Mouse (Mus musculus) midbrain, embryonic 10.5 days (tissue): ENCODE measurements at regions not wholly inside any gene's neighbourhood (a gene's known extent, or its start where the extent isn't known, plus 50 kb on each side); places are given as distances from the start of the nearest gene placed in this dataset.
A peak's percentile ranks its signal among the peaks of the same experiment; 100 is the strongest.

Experiments
- DNase-seq: peaks from one replicate; pipeline ENCODE4 v3.0.0-alpha.2; 2017; ENCODE audit warnings: low spot score
- H3K27ac ChIP-seq: fragments of 300-500 bp; sonication (generic); replicated peaks from 2 replicates; pipeline ENCODE4 v1.5.1; 2016; ENCODE audit warnings: mild to moderate bottlenecking
- H3K27me3 ChIP-seq: fragments of 300-500 bp; sonication (generic); 2 replicates; pipeline ENCODE4 v1.6.1; 2016; ENCODE audit warnings: low read depth, mild to moderate bottlenecking; ENCODE audit not compliant: poor library complexity, severe bottlenecking
- H3K36me3 ChIP-seq: fragments of 300-500 bp; sonication (generic); 2 replicates; pipeline ENCODE4 v1.6.1; 2016; ENCODE audit warnings: mild to moderate bottlenecking, moderate library complexity
- H3K4me1 ChIP-seq: fragments of 300-500 bp; sonication (generic); 2 replicates; pipeline ENCODE4 v1.6.1; 2016
- H3K4me3 ChIP-seq: fragments of 300-500 bp; sonication (generic); 2 replicates; pipeline ENCODE4 v1.5.1; 2016; ENCODE audit warnings: mild to moderate bottlenecking, moderate library complexity
- H3K9me3 ChIP-seq: fragments of 300-500 bp; sonication (generic); replicated peaks from 2 replicates; pipeline ENCODE4 v1.6.1; 2016; ENCODE audit warnings: mild to moderate bottlenecking
- WGBS: fragments of 180-500 bp; shearing (Covaris S2); methylation state at CpG from one replicate; pipeline ENCODE4 v1.1.7; 2016; 5-methylcytosine and 5-hydroxymethylcytosine counted together

DNA sequence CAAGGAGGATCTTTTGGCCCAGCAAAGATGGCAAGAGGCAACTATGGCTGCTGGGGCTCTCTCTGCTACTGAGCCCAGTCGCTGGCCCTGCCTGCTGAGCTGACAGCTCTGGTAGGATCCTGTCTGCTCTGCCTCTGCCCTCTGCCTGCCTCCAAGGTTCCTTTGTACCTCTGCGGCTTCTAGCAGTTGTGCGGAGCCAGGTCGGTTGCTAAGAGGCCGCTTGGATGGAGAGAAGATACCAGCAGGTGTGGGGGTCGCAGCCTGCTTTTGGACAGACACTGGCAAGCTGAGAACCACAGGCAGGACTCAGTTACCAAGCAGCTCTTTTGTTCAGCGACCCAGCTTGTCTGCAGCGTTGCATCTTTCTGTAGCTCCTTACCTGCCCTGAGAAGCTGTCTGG is 337.6 kb downstream of the Mex3b start:
- no peak for DNase-seq
- Histone ChIP-seq H3K4me1 (peaks cover 61% of the 10 kb centered on the region), H3K9me3 (no peaks in the 10 kb centered on the region), H3K27ac (peak overlapping the region; percentile 67), H3K27me3 (peaks cover 11% of the 10 kb centered on the region; the same call in 1 of the 2 replicates), H3K4me3 (no peak overlapping the region), H3K36me3 (no peaks in the 10 kb centered on the region)
- 43% methylated on average over 8 of the region's 8 CpGs for WGBS

DNA sequence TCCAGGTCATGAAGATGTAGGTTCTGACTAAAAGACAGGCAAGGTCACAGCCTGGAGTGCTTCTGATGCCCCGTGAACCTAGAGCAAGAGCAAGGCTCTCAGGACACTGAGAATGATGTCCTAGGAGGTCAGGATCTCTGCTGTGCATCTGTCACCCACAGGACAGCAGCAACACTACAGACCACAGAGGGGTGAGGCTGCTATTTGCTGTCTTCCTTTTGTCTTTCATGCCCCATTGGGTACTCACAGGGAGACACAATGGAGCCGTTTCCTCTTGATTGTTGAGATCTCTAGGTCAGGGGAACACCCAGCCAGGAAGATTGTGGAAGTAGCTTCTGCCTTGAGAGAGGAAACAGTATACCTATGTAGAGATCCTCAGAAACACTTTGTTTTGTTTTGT is 339.9 kb downstream of the Mex3b start:
- DNase-seq, result no peak
- H3K27ac ChIP-seq, result no peak overlapping the region
- H3K9me3 ChIP-seq, result no peaks in the 10 kb centered on the region
- 54% methylated on average over 2 of the region's 2 CpGs for WGBS
- H3K4me1 ChIP-seq, result peaks cover 38% of the 10 kb centered on the region
- peaks cover 11% of the 10 kb centered on the region; the same call in 1 of the 2 replicates for H3K27me3 ChIP-seq
- H3K4me3 ChIP-seq, result no peak overlapping the region
- H3K36me3 ChIP-seq, result no peaks in the 10 kb centered on the region

DNA sequence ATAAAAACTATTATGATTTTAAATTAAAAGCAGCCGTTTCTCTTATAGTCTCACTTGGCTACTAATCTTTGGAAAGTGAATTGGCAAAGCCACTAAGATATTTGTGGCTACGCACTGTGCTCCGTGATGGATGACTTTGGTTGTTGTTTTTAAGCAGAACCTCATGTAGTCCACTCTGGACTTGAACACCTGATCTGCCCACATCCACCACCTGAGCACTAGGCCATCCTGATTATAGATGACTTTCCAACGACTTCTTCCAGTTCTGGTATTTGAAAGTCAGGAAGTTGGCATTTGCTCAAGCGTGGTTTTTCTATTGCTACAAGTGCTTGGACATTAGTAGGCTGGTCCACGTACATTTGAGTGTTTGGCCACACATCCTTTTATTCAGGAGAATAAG is 344.5 kb downstream of the Mex3b start:
- H3K27ac ChIP-seq, result no peak overlapping the region
- 92% methylated on average over 6 of the region's 6 CpGs for WGBS
- H3K4me3 ChIP-seq, result no peak overlapping the region
- DNase-seq, result no peak
- peaks cover 6% of the 10 kb centered on the region for H3K4me1 ChIP-seq
- no peaks in the 10 kb centered on the region for H3K27me3 ChIP-seq
- H3K36me3 ChIP-seq, result no peaks in the 10 kb centered on the region
- no peaks in the 10 kb centered on the region for H3K9me3 ChIP-seq

DNA sequence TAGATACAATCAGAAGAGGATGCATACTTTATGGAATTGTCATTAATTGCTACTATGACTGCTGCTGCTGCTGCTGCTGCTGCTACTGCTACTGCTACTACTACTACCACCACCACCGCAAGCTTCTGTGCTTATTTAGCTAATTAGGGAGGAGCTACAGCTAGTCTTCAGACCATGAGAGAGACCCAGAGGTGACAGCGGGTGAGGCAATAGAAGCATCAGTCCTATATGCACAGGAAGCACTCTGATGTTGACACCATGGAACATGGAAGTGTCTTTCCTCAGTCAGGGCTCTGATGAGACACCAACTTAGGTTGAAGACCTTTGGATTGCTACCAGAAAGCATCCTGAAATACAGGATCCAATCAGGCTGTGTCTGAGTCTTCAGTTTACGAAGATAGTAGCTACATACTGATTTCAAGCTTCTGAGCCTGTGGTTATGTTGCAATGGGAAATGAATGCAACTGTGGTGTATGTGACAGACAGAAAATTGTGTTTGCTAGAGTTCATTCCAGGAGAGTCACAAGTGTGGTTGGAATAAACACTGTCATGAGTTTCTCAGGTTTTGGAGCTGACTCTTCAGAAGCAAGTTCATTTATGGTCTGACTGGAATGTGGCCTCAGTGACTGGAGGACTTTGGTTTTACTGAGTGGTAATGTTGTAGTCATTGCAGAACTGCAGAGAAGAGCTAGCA is 355.0 kb downstream of the Mex3b start:
- Histone ChIP-seq H3K27me3 (no peaks in the 10 kb centered on the region), H3K4me3 (no peak overlapping the region), H3K4me1 (no peaks in the 10 kb centered on the region), H3K9me3 (no peaks in the 10 kb centered on the region), H3K27ac (no peak overlapping the region), H3K36me3 (no peaks in the 10 kb centered on the region)
- DNase-seq, result no peak
- 87% methylated on average over 3 of the region's 3 CpGs for WGBS

DNA sequence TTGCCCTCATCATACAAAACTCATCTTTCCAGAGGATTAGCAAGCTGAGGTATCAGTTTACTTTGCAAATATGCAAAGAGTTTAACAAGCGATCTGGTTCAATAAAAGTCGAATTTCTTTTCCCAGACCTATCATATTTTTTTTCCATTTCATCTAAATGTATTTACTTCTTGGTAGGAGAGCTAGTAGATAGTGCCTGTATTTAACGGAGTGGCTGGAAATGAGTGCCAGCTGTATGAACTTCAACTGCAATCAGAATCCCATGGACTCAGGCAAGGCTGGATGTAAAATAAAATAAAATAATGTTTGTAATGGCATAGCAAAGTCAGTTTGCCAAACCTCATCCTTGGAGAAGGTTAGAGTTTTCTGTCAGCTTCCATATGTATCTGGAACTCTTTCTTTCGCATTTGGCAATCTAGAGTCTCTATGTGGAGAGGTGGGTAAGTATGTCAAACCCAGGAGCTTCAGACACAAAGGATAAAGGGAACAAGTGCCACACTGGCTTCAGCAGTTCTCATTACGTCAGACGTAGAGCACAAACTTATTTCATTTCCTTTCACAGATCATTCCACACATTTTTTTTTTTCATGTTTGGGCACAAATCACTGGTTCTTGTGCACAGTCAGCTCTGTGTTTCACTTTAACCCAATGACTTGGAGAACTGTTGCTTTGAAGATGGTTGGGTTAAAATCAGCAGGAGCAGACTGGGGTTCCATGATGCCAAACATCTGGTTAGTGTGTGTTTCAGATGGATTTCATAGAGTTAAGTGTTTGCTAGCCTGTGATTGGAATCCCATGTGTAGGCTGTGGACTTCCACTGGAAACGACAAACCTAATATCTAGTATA is 357.2 kb upstream of the Tmc3 start:
- H3K4me1 ChIP-seq, result no peaks in the 10 kb centered on the region
- no peaks in the 10 kb centered on the region for H3K27me3 ChIP-seq
- DNase-seq, result no peak
- 91% methylated on average over 7 of the region's 7 CpGs for WGBS
- H3K27ac ChIP-seq, result no peak overlapping the region
- no peaks in the 10 kb centered on the region for H3K36me3 ChIP-seq
- 0 out of 2 replicates have a peak, but pooled peaks cover 4% of the 10 kb centered on the region for H3K9me3 ChIP-seq
- H3K4me3 ChIP-seq, result no peak overlapping the region

DNA sequence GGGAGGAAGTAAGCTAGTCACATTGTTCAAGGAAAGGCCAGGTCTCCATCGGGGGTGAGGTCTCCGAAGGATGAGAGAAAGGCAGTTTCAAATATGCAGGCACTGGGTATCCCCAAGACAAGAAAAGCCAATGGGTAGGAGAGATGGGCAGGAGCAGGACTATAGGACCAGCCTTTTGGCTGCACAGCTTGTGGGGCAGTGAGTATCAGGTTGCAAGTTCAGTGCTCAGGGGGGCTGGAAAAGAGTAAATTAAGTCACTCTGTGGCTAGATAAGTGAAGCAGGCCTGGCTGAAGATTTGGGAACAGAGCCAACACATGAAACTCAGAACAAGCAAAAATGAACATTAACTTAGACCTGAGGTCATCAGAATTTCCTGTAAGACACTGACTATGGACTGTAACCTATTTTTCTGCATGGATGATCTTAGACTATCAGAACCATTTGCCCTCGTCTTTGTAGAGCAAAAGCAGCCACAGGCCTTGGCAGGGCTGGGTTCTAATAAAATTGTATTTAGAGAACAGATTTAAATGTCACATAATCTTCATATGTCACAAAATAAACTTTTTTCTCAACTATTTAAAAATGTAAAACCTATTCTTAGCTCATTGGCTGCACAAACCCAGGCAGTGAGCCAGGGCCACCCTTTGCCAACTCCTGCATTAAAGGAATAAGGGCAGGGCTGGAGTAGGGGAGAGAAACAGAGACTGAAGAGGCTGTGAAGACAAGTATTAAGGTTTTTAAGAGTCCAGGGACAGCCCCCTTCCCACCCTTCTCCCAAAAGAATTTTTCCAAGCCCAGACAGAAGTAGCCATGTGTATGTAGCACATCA is 354.0 kb upstream of the Tmc3 start:
- WGBS, result 87% methylated on average over 3 of the region's 3 CpGs
- Histone ChIP-seq H3K4me1 (0 out of 2 replicates have a peak, but pooled peaks cover under 1% of the 10 kb centered on the region), H3K4me3 (no peak overlapping the region), H3K27ac (no peak overlapping the region), H3K27me3 (no peaks in the 10 kb centered on the region), H3K36me3 (no peaks in the 10 kb centered on the region), H3K9me3 (0 out of 2 replicates have a peak, but pooled peaks cover 4% of the 10 kb centered on the region)
- DNase-seq, result no peak

DNA sequence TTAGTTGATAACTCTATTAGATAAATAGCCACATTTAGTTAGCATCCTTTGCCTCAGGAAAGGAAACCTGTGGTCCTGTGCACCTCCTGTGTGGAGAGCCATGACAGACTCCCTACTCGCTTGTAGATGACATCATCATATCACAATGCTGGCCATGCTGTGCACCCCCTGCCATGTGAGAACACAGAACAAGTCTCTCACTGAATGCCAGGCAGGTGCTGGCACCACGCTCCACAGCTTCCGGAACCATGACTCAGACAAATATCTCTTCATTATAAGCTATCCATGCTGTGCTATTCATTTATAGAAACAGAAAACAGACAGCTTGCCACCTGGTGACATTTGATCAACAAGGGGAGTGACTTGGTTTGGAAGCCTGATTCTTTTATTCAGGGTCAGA is 349.1 kb upstream of the Tmc3 start:
- H3K4me3 ChIP-seq, result no peak overlapping the region
- H3K27me3 ChIP-seq, result no peaks in the 10 kb centered on the region
- H3K36me3 ChIP-seq, result no peaks in the 10 kb centered on the region
- H3K4me1 ChIP-seq, result 0 out of 2 replicates have a peak, but pooled peaks cover 2% of the 10 kb centered on the region
- no peak overlapping the region for H3K27ac ChIP-seq
- DNase-seq, result no peak
- no peaks in the 10 kb centered on the region for H3K9me3 ChIP-seq
- 86% methylated on average over 3 of the region's 3 CpGs for WGBS

DNA sequence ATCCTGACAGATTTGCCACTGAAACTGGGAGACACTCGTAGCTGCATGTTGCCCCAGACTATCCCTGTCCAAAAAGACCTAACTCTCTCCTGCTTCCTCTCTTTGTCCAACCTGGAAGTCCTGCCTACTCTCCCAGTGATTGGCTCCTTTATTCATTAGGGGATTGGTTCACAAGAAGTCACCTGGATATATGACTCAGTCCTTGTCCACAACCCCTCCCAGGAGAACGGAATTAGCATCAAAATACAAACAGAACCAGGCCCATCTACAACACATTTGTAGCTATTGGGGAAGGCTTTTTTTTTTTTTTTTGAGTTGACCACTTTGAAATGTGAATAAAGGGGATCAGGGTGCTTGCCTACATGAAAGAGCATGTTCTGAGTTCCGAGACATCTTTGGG is 347.4 kb upstream of the Tmc3 start:
- Histone ChIP-seq H3K27me3 (no peaks in the 10 kb centered on the region), H3K9me3 (no peaks in the 10 kb centered on the region), H3K4me1 (0 out of 2 replicates have a peak, but pooled peaks cover 2% of the 10 kb centered on the region), H3K36me3 (no peaks in the 10 kb centered on the region), H3K4me3 (no peak overlapping the region), H3K27ac (no peak overlapping the region)
- DNase-seq, result no peak
- WGBS, result 88% methylated on average over 3 of the region's 3 CpGs

DNA sequence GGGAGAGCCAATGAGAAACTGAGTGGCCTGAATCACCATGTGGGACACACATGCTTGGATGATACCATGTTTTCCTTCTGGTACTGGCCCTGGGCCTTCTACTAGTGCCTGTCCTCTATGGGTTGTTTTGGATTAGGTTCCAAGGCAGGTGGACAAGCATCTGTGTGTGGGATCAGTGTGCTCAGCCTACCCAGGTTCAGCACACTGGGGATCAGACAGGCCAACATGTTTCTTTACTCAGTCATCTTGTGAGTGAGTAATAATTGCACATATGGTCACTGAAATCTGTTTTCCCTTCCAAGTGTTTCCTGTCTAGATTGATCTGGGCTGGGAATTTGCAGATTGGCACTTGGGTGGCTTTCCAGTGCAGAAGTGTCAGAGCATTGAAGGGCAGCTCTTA is 346.6 kb upstream of the Tmc3 start:
- H3K4me3 ChIP-seq, result no peak overlapping the region
- DNase-seq, result no peak
- no peaks in the 10 kb centered on the region for H3K9me3 ChIP-seq
- 0 out of 2 replicates have a peak, but pooled peaks cover 2% of the 10 kb centered on the region for H3K4me1 ChIP-seq
- H3K36me3 ChIP-seq, result no peaks in the 10 kb centered on the region
- H3K27me3 ChIP-seq, result no peaks in the 10 kb centered on the region
- H3K27ac ChIP-seq, result no peak overlapping the region

DNA sequence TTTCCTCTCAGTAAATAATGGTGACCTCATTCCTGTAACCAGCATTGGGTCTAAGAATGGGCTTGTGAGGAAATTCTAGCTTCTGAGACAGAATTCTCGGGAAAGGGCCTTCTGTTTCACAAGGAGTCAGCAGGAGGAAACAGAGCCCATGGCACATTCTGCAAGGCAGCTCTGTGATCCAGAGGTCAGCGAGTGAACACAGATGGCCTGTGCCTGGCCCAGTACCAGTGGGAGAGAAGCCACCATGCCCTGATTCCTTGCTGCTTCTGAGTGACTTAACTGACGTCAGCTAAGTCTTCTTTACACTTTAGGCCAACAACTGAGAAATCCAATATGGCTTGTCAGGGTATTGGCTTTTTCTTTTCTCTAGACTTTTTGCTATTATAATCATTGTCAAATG is 342.5 kb upstream of the Tmc3 start:
- Histone ChIP-seq H3K9me3 (no peaks in the 10 kb centered on the region), H3K27ac (no peak overlapping the region), H3K4me1 (no peaks in the 10 kb centered on the region), H3K36me3 (no peaks in the 10 kb centered on the region), H3K27me3 (no peaks in the 10 kb centered on the region), H3K4me3 (no peak overlapping the region)
- WGBS, result 64% methylated on average over 3 of the region's 3 CpGs
- DNase-seq, result no peak

DNA sequence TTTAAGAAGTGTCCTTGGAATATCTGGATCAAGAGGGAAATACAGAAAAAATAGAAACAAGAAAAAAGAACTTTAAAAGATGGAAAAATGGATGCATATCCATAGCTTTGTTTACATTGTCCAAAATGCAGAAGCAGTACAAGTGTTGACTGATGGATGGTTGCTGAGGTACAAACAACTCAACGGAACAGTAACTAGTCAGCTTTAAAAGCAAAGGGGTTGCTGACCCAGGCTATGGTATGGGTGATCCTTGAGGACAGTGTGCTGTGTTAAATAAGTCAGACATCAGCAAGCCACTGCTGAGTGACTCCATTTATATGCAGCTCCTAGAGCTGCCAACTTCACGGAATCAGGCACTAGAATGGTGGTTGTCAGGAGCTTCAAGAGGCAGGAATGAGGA is 338.9 kb upstream of the Tmc3 start:
- Histone ChIP-seq H3K4me1 (no peaks in the 10 kb centered on the region), H3K9me3 (no peaks in the 10 kb centered on the region), H3K27ac (no peak overlapping the region), H3K27me3 (no peaks in the 10 kb centered on the region), H3K4me3 (no peak overlapping the region), H3K36me3 (no peaks in the 10 kb centered on the region)
- 82% methylated on average over 2 of the region's 2 CpGs for WGBS
- DNase-seq, result no peak

DNA sequence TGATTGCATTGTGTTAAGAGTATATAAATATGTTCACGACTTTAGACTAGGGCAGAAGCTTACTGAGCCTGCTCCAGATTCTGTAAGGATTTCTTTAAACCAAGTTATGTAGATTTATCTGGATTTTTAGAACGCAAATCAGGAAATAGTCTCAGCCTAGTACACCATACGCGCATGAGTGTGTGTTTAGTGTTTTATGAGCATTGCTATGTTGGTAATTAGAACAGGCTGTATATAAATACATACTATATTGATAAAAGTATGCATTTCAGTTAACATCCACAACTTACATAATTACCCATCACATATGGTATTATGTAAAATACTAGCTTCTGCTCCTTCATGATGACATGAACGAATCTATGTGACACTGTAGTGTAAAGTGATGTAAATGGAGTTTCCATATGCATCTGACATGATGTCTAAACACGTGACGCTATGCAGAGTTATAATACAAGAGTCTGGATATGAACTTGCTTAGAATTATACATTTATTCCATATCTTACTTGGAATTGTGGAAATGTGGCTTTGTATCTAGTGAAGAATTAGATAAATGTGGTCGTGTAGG is 332.6 kb upstream of the Tmc3 start:
- Histone ChIP-seq H3K36me3 (no peaks in the 10 kb centered on the region), H3K27me3 (no peaks in the 10 kb centered on the region), H3K9me3 (no peaks in the 10 kb centered on the region), H3K4me3 (no peak overlapping the region), H3K27ac (no peak overlapping the region), H3K4me1 (no peaks in the 10 kb centered on the region)
- no peak for DNase-seq
- 90% methylated on average over 8 of the region's 8 CpGs for WGBS
